Mouse (Mus musculus): ENCODE results near the gene Gm19668.

GRCm38 (mm10) chr10:77797677-77798076, 1.3 kb downstream of the Gm19668 start:
- TF ChIP-seq POLR2A (IDR thresholded peaks at IDR 0.05; ENCODE audit: borderline replicate concordance, extremely low read depth, low read depth, low read length) (no peak), CTCF (IDR thresholded peaks at IDR 0.05; ENCODE audit: insufficient read depth, low read length) (no peak)
